Mouse (Mus musculus) ovary, postnatal 36 days (tissue): ENCODE measurements around the gene Gtf2a1l.
A peak's percentile ranks its signal among the peaks of the same experiment; 100 is the strongest.

Experiments
- DNase-seq: peaks from one replicate; pipeline ENCODE4 v3.0.0; 2022; ENCODE audit warnings: low spot score, mixed read lengths

Gene Gtf2a1l

DNA sequence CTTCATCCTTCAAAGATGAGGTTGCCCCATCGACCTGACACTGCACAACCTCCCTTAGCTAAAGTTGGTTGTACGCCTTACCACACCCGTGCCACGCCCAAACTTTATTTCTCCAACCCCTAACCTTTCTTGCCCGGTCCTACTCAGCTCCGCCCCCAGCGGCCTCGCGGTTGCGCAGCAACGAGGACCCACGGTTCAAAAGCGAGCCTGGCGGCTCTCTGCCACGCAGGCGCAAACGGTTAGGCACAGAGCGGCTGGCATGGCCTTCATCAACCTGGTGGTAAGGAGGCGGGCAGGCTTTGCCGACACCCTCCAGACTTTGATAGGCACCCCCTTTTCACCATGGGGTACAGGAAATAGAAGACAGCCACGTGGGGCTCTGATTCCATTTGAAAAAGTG is at the start of gene Gtf2a1l:
TSS of gene Gtf2a1l (plus strand) at position 209 of the 400 bp plus-strand sequence.
- DNase-seq: peak; percentile 72

DNA sequence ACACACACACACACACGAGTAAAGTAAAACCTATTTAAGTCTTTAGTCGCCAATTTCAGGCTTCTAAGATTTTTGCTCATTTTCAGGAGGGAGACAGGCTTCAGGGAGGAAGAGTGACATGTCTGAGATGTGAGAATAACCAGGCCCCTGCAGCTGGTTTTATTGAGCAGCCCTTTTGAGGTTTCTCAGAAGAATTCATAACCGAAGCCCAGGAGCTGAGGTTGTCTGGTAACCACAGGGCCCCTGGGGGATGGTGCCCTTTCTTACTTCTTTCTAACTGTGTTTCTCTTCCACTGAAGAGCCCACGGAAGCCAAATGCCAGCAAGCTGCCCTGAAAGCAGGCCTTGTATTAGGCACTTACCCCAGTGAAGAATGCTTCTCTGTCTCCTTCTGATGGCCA is 47.5 kb upstream of the Gtf2a1l start:
- no peak for DNase-seq

DNA sequence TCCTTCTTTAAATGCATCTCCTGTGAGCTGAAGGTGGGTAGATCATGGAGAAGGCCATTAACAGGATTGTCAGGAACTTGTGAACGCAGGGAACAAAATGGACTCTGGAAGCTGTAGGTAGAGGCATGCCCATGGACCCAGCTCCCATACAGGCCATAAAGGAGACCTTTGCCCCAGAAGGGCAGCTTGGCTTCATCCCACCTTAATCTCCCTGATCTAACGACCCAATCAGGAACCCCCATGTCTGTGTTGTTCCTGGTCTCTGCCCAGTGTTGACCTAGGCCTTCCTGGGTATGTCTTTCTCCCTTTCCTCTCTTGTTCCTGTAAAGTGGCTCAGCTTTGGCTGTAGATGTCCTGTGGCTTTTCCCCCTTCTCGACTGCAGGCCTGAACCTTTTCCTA is 47.1 kb upstream of the Gtf2a1l start:
- DNase-seq: no peak

DNA sequence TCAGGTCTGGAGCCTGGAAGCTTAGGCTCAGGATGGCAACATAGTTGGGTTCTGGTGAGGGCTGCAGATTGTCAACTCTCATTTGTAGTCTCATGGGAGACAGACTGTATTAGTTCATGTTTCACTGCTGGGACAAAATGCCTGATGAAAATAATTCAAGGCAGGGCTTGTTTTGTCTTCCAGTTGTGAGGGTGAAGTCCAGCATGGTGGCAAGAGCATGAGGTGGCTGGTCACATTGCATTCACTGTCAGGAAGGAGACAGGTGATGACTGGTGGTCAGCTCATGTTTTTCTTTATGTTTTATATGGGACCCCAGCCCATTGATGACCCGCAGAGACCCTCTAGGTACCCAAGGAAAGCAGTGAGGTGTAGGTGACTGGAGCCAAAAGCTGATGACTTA is 45.7 kb upstream of the Gtf2a1l start:
- DNase-seq: no peak

DNA sequence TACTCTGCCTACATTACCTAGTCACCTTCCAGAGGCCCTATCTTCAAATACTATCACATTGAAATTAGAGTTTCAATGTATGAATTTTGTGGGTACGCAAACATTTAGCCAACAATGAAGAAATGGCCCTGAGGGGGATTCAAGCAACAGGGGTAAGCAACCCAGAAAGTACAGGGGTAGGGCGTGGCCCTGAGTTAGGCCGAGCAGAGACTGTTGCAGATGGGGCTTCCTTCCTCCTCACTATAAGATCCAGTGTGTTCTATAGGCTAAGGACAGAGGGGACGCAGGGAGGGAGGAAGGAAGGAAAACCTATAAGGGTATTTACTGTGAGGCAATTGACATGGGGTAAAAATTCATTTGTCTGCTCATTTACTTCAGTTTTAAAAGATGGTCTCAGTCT is 44.1 kb upstream of the Gtf2a1l start:
- DNase-seq: no peak

DNA sequence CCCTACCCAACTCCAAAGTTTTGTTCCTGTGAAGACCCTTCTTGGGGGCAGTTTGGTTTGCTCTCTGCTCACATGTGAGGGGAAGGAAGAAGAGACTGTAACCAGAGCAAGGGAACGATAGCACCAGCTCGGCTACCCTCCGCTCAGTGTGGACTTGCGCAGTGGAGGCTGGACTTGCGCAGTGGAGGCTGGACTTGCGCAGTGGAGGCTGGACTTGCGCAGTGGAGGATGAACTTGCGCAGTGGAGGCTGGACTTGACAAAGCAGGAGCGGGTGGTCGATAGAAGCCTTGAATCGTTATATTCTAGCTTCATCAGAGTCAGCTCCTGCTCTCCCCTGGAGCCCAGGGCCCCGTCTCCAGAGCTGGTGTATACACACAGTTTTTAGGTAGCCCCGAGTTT is 43.1 kb upstream of the Gtf2a1l start:
- DNase-seq: no peak

DNA sequence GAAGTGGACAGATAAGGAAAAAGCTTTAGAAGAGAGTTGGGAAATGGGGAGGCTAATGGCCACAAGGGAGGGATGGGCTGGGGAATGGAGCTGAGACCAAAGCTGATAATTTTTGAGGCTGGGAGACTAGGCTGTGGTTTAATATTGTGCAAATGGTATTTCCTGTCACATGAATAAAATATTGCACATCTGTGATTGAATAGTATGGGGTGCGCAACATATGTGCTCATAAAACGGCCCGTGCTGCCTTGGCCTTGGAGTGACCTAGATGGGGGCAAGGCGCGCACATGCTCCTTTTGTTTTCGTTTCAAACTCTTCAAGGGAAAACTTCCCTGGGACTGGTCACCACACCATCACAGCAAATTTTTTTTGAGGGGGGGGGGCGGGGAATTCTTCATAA is 42.5 kb upstream of the Gtf2a1l start:
- DNase-seq: no peak

DNA sequence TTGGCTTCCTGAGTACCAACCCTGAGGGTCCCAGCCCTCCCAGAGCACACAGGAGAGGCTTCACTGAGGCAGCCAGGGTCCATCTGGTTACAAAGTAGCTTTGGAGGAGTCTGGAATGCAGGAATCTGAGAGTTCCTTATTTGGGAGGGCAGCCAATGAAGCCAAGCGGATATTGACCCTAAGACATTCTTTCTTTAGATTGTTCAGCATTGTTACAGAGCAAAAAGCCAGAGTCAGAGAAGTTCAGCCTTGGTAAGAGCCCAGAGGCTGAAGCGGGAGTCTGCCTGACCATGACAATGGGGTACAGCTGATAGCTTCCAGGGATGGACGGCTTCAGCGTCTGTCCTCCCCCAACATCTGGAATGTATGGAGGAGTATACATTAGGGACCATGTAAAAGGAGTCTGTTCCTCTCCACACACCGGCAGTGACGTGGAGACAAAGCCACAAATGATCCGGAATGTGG is 42.1 kb upstream of the Gtf2a1l start:
- peak; percentile 13 for DNase-seq

DNA sequence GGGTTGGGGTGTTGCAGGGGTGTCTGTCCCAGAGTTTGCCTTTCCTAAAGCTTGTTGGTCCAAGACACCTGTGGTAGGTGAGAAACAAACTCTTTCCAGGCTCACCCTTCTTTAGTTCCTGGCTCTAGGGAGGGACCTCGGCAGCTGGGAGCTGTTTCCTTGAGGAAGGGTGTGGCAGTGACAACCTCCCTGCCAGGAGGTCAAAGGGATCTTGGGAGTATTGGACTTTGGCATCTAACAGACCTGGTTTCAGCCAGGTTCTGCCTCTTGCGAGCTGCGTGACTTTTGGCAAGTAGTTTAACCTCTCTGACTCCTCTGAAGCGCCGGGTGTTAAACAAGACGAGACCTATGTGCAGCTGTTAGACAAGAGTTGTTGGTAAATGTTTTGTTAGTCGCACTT is 41.3 kb upstream of the Gtf2a1l start:
- DNase-seq: no peak

DNA sequence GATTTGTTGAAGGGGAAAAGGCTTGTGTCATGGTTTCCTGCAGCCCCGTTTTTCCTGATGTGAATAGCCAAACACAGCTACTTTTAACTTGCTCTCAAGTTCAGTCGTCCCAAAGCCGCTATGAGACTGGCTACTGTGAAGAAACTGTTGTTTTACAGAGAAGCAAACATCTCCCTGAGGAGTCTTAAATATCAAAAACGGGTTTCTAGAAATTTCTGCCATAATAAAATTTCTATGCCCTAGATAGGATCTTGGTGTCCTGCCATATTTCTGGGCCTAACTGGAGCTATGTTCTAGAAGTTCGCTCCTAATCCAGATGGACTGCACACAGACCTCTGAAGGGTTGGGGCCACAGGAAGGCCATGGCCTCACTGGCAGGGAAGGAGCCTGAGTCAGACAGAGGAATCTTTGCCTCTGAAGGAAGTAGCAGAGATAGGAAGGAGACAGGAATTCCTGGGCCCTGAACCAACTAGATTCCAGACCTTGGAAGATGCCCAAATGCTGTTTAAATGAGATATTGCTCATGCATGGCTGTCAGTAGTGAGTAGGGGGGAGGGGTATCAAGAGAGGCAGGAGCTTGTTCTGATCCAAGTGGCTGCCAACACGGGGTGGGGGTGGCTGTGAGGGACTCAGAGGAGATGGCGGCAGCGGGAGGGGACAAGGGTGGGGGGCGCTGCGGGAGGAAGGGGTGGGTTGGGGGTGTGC is 39.6 kb upstream of the Gtf2a1l start:
- DNase-seq: peak; percentile 56

DNA sequence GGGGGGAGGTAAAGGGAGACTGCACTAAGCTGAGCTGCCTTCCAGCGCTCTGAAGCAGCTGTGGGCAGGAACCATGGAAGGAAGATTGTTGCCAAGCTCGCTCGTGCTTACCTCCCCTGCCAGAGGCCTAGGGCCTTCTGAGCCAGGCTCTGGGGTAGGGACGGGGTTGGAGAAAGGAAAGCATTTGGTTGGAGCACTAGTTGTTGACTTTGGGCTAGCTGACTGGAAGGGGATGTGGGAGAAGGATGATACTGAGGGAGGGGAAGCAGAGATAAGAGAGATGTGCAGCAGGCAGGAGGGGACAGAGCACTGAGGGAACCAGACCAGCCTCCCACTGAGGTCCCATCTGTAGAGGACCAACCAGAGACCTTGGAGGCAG is 39.1 kb upstream of the Gtf2a1l start:
- DNase-seq: peak; percentile 49

DNA sequence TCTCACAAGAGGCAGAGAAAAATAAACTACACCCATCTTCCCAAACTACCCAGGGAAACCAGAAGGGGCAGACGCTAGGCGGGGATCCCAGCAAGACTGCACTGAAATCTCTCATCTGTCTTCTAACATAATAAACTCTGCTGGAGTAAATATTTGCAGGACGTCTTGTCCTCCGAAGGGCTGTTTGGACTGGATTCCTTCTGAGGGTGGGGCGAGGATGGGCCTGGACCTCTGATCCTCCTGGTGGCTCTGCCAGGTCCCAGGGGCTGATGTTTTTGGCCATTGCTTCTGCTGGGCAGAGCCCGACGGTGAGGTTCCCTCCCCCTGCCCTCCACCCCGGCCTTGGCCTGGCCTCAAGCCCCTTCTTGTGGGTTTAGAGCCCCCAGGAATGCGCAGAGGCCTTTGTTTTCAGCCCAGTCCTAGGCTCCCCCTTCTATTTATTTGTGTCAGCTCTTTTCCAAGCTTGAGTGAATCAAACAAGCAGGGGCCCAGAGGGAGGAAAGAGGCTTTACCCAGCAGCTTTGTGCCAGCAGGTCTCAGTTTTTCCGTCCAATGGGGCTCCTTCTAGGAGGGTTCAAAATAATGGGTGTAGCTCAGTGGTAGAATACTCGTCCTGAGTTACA is 38.4 kb upstream of the Gtf2a1l start:
- DNase-seq: peak; percentile 71

DNA sequence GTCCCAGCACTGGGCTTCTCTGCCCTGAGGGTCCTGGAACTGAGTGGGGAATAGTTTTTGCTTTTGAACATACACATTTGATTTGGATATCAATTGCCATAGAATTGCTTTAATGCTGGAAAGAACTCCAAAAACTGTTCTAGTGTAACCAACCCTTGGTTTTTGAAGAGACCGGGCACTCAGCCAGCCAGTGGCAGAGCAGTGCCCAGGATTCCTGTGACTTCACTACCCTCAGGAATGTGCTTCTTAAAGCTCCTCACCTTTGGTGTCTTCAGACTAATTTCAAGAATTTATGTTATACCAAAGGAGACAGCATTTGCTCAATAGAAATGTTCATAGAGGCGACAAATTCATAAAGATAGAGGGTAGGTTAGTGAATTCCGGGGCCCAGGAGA is 37.9 kb upstream of the Gtf2a1l start:
- peak; percentile 50 for DNase-seq

DNA sequence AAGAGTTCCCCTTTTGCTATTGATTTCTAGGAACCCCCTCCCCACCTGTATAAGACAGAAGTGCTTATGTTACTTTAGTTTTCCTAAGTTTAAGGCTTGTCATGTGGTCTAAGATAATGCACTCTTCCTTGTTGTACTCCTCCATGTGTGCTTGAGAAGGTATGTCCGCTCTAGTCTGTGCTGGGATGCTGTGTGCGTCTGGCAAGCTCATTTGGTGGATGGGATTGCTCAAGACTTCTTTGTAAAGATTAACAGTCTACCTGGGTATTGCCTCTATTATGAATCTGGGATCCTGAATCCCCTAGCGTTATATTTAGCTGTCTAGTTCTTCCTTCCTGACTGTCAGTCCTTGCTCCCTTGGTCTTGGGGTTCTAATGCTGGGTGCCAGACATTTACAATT is 35.8 kb upstream of the Gtf2a1l start:
- no peak for DNase-seq

DNA sequence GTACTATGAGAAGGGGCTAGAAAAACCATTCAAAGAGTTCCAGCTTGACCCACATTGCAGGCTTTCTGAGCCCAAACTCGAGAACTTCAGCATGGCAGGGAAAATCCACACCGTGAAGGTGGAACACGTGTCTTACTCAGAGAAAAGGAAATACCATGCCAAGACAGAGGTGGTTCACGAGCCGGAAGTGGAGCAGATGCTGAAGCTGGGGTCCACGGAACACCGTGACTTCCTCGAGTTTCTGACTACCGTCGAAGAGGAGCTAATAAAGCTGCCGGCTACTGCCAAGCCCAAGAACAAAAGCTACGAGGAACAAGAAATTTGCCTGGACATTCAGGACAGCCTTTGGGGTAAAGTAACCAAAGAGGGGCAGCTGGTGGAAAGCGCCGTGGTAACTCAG is 32.4 kb upstream of the Gtf2a1l start:
- no peak for DNase-seq

DNA sequence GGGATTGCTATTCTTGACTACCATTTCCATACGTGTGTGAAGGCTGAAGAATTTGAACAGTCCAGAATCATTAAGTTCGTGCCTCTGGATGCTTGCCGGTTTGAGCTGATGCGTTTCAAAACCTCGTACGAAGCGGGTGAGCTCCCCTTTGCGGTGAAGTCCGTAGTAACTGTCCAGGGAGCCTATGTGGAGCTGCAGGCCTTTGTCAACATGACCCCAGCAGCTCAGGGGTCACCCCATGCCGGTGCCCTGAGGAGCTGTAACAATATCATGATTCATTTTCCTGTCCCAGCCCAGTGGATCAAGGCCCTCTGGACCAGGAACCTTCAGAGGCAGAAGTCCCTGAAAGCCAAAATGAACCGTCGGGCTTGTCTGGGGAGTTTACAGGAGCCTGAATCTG is 31.9 kb upstream of the Gtf2a1l start:
- no peak for DNase-seq

DNA sequence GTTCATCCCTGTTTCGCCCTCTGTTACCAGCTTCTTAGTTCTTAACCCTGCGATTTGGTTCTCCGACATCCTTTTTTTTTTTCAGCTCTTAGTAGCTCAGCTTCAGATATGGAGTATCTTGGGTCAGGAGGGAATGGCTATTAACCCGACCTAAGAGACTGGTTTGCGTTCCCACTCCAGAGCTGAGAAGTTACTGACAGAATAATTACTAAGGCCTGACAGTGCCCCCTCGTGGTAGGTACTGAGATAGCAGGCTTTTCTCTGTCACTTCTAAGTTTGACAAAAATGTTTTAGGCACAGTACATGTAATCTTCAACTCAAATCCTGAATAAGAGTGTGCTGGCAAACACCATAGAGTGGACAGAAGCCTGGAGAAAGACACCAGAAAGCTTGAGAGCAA is 27.4 kb upstream of the Gtf2a1l start:
- peak; percentile 42 for DNase-seq

DNA sequence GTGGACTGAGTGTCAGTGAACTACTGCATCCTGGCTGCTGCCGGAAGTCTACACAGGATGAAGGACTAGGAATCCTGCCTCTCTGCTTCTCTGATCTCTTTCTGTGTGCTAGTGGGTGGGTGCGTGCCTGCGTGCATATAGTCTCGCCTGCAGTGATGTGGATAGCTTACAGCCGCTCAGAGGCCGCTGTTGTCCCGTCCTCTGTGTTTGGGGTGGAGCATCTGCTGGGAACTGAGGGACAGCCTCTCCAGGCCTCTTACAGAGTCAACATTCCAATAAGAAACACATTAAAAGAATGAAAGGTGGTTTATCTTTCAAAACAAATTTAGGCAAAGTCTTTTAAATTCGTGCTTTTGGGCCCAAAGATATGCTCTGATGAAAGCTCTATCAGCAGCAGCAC is 26.6 kb upstream of the Gtf2a1l start:
- DNase-seq: no peak

DNA sequence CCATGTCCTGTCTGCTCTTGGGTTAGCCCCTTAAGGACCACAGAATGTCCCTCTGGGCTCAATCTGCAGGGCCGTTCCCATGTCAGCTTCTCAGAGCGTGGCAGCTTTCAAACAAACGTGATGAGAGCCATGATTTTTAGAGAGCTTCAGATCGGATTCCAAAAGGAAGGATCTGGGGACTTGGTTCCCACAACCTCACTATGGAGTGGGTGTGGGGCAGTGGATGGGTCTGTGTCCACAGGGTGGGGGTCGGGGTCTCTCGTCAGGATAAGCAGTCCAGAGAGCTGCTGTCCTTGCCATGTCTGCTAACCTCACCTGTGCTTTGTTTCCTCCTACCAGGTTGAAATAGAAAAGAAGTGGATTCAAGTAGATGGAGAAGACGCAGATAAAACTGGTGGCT is 23.6 kb upstream of the Gtf2a1l start:
- no peak for DNase-seq

DNA sequence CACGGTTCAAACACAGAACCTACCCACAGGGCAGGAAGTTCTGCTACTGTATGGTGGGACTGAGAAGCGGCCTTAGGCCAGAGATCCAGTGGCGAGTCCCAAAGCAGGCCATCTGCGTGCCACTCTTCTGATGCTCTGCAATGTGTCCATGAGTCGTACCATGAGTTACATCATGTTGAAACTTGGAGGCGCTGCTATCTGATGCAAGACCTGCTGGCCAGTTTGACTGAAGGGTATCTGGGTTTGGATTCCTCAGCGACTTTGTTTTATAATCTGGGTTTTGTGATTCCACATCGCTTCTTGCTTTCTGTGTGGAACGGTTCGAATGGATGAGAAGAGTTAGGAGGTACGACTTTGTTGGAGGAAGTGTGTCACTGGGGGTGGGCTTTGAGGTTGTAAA is 23.2 kb upstream of the Gtf2a1l start:
- DNase-seq: no peak

DNA sequence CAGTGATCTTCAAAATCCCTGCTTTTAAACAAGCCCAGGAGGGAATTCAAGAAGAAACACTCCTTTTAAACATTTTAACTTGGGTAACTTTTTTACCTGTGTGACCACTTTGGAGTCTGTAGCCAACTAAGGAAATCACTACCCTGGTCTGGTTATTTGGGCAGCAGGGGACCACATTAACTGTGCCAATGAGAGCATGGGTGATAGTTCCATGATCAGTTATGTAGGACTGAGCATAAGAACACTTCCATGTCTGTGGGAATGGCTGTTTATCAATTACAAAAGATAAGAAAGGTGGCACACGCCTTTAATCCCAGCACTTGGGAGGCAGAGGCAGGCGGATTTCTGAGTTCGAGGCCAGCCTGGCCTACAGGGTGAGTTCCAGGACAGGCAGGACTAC is 21.3 kb upstream of the Gtf2a1l start:
- DNase-seq: no peak

DNA sequence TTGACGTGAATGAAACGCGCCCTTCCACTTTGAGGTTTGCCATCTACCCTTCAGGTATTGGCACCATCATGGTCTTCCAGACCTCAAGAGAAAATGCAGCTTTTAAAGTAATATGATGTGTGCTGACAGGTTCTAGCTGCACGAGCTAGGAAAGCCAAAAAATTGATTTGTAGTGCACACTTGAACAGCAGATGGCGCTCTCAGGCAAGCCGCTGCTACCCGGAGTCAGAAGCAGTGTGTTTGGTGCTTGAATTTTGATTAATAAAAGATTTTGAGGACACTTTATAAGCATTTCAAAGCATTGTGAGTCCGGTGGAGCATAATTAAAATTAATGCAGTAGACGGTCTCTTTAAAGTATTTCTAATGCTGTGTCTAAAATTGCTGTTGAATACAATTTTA is 16.4 kb upstream of the Gtf2a1l start:
- peak; percentile 57 for DNase-seq

DNA sequence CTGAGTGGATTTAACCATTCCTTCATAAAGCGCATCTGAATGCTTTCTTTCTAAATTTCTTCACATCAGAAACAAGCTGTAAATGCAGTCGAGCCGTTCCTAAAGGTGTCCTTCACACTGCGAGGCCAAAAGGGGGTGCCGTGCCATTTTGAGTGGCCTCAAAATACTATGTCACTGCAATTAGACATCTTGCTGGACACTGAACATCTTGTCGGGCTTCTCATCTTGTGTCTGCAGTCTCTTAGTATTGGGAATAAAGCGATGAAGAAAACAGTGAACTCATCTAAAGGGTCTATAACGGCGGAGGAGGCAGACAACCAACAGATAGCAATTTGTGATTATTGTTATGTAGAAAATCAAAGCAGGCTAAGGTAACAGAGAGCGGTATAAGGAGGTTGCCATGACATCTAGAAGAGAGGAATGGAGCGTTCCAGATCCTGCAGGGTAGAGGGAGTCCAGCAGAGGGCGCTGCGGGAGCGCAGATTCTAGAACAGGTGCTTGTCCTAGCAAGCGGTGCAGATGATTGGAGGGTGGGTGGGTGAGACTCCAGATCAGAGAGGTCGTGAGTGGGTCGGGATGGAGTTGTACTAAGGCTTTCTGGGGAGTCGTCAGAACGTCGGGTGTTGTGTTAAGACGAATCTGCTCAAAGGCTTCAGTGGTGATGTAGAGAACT is 15.6 kb upstream of the Gtf2a1l start:
- peak; percentile 79 for DNase-seq

DNA sequence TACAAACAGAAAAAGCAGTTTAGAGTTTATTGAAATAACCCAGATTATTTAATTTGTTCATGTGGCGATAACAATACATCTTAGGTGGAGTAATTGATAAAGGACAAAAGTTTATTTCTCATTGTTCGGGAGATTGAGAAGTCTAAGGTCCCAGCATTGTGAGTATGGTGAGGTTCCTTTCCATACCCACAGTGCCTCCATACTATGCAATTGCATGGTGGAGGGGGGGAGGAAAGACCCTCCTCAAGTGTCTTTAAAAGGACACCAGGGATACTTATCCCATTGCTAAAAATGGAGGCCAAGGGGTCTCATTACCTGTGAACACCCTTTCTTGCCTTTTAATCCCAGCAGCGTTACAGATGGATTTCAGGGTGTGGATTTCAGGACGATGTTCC is 15.1 kb upstream of the Gtf2a1l start:
- DNase-seq: no peak
